15 mouse cellular contexts compared by ENCODE assay signal in genomic region chr16:92503105-92503504, GRCm38 (mm10). TPM values are rescaled to one million over a fixed set of nuclear protein-coding genes. Genes with fewer than 3 reads are reported as not detected.
"Had no signal": no experiment of that assay in that cellular context is flagged by ENCODE, and none has a peak within 500 bp of the region (broad histone marks: within the 10 kb centered on the region; RNA-seq: fewer than 3 reads in every experiment).

No protein-coding gene starts in this region.

- H3K4me3 ChIP-seq: neural tube, embryonic 15.5 days; stomach, embryonic 15.5 days had no signal

- H3K36me3 ChIP-seq: neural tube, embryonic 15.5 days; stomach, embryonic 15.5 days had no signal

- H3K4me2 ChIP-seq: neural tube, embryonic 15.5 days; stomach, embryonic 15.5 days had no signal

- H3K27ac ChIP-seq: neural tube, embryonic 15.5 days; stomach, embryonic 15.5 days had no signal

- H3K9me3 ChIP-seq: neural tube, embryonic 15.5 days; stomach, embryonic 15.5 days had no signal

- DNase-seq: retina, postnatal 1 day; right cerebral cortex, adult 18-20 months; right cerebral cortex, postnatal 14 days; right cerebral cortex, postnatal 25 days; right cerebral cortex, postnatal 4 days; spleen, adult 18-20 months; thymus, adult 18-20 months; thymus, adult 2 months; thymus, postnatal 14 days; thymus, postnatal 25 days; thymus, postnatal 36 days; thymus, postnatal 4 days had no signal

- H3K9ac ChIP-seq: neural tube, embryonic 15.5 days; stomach, embryonic 15.5 days had no signal

RNA-seq across cellular contexts. Expression of gene Clic6, which starts 17.6 kb away (rescaled TPM):
- total RNA-seq: neutrophil, adult 5-6 weeks had no signal
